Mouse (Mus musculus): ENCODE measurements around the gene Sgms1.

Gene Sgms1

DNA sequence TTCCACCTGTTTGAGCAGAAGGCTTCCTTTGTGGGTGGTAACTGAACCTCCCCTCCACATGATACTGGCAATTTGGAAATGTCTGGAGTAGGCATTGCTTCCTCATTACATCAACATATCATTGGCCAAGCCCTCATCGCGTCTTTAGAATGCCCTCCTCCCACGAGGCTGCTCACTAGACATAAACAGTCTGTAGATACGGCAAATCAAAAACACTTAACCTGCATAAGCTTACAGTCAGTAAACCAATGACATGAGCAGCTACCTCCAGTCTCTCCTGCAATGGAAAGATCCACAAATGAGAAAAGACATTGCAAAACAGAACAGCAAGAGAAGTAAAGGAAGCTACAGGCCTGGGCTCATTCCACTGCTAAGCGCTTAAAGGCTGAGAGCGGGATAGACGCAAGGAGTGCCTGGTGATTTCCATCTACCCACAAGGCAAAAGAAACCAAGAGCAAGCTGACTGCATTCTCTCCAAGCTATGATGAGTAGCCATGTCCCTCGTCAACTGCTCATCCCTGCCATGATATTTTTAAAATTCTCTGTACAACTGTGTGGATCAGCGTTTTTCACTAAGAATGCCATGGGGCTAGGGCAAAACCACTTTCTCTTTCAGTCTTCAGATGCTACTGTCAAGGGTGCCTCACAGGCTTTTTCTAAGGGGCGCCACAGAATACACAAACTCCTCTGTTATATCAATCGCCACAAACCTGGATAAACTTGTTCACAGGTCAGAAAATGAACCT is 117.9 kb downstream of the Sgms1 start:
- no peak for DNase-seq (ENCODE audit: low read depth, low spot score)

DNA sequence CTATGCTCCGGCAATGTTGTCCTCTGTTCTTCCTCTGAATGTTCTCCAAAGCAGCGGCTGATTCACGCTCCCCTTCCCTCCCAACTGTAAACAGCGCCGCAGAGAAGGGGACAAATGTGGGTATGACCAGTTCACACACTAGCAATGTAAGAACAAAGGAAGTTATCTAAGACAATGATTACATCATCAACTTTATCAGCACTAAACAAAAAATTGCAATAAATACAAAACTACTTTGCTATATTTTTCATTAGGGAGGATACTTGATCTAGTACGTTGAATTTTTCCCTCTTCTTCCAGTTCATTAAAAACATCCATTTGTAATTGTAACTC is 119.7 kb downstream of the Sgms1 start:
- no peak for DNase-seq (ENCODE audit: low read depth, low spot score)

DNA sequence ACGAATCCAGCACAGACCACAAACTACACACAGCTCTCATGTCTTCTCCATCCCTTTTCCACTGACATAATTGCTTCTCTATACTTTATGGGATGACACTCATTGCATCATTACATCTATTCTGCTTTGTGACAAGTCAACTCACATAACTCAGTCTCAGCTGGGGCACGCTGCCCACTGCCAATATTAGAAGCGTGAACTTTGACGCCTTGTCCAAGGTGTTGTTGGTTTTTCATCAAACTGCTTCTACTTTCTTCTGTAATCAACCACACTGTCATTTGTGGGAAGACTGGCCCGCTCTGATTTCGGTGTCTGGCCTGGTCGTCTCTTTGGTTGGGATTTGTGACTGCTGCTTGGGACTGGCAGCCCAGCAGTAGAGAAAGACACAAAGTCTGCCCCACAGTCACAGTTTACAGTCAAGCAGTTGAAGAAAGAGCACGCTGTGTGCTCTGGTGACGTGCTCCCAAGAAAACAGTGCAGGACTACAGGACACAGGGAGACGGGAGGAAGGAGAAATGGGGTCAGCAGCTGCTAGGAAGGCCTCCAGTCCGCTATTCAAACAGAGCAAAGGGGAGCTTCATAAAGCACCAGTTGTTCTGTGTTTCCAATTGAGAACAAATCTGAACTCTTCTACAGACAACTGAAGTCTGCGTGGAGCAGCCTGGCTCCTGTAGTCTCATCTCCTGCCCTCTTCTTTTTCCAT is 120.2 kb downstream of the Sgms1 start:
- no peak for DNase-seq (ENCODE audit: low read depth, low spot score)

DNA sequence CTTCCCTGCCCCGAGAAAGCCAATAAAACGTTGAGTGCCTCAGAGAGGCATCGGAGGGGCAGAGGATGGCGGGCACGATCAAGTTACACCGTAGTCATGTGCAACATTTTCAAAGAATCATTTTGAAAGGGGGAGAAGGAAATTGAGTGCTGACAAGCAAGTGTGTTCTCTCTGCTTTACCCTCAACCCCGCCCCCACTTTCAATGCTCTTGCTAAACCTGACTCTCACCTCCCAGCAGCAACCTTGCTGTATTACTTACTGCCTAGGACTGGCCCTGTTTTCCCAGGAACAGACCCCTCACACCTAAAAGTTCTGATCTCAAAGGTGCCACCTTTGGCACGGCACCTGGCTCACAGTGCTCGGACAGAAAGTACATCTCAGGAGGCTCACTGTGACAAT is 121.0 kb downstream of the Sgms1 start:
- DNase-seq (ENCODE audit: low read depth, low spot score) = no peak

DNA sequence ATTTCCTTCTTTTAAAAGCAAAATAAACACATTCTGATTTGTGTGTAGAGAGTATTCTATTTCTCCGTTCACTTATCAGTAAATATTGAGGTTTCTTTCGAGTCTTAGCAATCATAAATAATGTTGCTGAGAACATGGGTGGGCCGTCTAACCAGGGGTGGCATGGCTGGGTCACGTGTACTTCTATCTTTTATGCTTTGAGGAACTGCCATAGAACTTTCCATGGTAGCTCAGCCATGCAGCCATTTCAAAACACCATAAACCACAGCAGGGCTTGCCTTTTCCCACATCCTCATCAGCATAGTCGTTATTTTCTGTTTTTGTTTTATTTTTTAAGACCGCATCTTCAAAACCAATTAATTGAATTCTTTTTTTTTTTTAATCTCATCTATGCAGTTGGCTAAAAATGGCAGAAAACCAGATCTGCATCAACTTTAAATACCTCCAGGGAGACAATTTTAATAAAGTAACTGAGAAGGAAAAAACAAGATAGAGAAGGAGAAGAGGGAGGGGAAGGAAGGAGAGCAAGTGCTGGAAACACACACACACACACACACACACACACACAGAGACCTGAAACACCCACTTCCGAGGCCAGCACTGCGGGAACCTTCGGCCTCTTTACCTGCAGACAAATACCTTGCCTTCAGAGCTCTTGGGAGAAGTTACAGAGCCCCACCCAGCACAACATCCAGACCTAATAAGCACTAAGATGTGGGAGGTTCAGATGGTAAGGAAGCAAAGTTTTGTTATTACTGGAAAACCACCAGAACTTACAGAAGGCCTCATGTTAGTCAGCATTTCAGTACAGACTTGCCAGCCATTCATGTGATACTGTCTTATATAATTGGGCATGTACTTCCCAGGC is 122.9 kb downstream of the Sgms1 start:
- DNase-seq (ENCODE audit: low read depth, low spot score) = peak; percentile 51

DNA sequence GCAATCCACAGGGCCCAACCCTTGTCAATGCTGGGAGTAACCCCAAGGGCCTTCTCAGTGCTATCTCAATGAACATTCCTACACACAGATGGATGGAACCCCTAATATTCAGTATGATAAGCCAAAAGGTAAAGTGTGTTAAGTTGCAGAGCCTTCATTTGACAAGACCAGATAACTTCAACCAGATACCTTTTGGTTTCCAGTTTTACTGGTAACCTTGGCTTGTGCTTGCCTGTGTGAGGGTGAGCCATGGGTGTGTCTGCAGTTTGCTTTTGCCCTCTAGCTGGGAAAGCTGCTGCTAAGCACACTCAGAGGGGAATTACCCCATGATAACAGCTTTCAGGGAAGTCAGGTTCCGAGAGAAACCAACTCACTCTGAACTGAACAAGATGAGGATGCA is 125.8 kb downstream of the Sgms1 start:
- DNase-seq (ENCODE audit: low read depth, low spot score) = no peak

DNA sequence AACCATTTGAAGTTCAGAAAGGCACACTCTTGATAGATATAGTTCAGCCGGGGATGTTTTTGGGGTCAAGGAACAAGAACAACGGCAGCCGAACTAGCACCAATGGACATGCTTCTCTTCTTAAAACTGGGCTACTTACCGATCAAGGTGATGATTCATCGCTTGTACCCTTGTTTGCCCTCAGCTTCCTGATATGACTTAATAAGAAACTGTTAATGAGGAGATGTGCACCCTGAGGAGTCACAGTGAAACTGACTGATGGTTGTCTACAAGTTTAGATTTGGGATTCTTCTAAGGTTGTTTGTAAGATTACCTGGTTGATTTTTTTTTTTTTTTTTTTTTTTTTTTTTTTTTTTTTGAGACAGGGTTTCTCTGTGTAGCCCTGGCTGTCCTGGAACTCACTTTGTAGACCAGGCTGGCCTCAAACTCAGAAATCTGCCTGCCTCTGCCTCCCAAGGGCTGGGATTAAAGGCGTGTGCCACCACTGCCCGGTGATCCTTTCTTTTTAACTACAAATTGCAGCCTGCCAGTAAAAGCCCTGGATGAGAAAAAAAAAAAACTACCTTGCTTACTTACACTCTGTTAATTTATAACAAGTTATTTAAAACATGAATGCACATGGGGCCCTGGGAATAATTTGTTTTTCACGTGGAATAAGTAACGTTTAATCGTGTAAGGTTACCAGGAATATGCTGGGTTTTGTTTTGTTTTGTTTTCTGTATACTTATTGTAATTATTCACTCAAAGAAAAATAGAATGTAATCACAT is 126.5 kb downstream of the Sgms1 start:
- DNase-seq (ENCODE audit: low read depth, low spot score) = no peak

DNA sequence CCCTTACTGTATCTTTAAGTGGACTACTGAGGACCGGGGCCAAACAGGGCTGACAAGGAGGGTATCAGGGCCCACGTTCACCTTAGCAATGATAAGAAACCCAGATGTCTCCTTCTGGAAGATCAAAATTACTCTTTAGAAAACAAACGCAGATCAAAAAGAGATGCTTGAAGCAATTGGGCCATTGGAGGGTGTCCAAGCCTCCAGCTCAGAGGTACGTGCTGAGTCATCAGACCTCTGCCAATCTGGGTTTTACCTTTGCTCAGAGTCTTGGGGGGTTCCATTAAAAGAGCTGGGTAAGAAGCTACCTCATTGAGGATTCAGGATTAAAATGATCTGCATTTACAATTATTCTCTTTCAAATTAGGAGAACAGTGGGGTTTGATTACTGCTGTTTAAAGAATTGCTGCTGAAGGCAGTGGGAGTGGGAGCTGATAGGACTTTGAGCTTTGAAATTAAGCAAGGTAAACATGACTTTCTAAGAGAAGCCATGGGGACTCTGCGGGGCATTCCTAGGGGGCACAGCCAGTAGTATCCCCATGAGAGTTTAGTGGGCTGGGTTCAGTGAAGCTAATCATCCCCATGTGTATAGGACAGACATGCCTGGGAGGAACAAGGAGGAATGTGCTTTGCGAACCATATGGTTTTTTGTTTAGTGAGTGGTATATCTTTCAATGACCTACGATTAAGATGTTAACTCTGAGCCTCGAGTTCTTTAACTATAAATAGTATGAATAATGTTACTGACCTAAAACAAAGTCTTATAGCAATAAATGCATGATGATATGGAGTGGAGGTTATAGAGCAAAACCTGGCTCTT is 128.4 kb downstream of the Sgms1 start:
- DNase-seq (ENCODE audit: low read depth, low spot score) = no peak

DNA sequence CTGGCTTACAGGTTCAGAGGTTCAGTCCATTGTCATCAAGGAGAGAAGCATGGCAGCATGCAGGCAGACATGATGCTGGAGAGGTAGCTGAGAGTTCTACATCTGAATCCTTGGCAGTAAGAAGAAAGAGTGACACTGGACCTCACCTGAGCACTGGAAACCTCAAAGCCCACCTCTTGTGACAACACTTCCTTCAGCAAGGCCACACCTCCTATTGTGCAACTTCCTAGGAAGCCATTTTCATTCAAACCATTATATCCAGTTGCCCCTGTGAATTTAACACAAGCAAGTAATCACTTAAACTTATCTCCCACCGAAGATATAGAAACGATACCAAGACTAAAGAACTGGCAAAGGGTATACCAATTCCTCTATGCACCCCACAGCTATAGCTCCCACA is 129.7 kb downstream of the Sgms1 start:
- no peak for DNase-seq (ENCODE audit: low read depth, low spot score)

DNA sequence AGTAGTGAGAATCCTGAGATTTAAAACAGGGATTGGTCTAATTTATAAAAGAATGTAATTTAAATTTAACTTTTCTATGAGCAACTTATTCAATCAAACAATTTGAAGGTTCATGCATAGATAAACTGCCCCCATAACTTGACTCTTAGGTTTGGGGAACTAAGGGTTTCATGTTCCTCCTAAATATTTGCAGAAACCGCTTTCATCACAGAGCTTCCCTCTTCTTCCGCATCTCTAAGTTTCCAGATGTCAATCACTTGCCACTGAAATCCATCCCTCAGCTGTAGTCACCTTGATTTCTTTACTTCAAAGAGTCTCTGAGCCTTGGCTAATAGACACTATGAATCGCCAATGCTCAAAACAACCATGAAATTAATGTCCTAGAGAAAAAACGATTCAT is 130.5 kb downstream of the Sgms1 start:
- no peak for DNase-seq (ENCODE audit: low read depth, low spot score)

DNA sequence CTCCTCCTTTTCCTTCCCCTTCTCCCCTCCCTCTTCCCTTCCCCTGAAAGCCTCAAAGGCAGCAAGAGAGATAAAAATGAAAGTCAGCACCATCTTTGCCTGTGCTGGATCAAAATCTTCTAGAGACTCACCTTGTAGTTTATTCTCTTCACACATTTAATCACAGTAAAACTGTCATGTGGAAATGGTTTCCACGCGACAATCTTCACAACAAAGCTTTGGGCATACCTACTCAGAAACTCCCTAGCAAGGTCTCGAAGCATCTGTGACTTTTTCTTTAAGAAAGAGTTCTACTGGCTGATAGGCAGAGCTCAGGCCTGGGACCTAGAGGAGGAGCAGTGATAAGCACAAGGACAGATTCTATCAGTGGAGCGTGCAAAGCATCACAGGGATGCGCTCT is 131.4 kb downstream of the Sgms1 start:
- DNase-seq (ENCODE audit: low read depth, low spot score) = no peak

DNA sequence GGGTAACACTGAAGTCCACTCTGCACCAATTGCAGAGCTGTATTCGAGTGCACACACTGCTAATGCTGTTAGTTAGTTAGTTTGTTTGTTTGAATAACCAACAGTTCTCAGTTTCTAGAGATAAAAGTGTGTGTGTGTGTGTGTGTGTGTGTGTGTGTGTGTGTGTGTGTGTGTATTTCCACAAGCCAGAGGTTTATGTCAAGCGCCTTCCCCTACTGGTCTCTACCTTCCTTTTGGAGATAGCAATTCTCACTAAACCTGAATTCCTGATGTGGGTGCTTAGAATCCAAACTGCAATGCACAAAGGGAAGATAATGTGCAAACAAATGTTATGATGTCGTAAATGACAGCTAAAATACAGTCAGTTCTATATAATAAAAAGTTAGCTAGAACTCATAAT is 131.9 kb downstream of the Sgms1 start:
- no peak for DNase-seq (ENCODE audit: low read depth, low spot score)

DNA sequence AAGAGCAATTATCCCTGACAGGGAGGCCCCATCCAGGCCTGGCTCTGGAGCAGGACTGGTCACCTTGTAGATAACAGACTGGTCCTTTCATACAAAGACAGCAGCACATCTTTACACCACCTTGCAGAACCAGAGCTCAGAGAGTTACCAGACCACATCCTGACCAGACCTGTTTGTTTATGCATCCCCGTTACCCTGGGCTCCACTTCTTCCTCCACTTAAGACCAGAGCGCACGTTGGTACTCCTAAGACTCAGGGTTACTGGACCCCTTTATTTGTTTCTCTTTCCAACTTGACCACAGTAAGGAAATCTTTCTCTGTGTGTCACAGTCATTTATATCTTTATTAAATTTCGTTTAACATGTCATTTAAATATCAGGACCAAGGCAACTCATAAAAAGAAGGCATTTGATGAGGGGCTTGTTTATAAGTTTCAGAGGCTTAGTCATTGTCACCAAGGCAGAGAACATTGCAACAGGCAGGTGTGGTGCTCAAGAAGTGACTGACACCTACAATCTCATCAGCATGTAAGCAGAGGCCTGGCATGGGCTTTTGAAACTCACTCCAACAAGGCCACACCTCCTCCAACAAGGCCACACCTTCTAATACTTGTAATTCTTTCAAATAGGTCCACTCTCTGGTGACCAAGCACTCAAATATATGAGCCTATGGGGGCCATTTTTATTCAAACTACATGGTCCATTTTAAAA is 132.7 kb downstream of the Sgms1 start:
- DNase-seq (ENCODE audit: low read depth, low spot score) = no peak

DNA sequence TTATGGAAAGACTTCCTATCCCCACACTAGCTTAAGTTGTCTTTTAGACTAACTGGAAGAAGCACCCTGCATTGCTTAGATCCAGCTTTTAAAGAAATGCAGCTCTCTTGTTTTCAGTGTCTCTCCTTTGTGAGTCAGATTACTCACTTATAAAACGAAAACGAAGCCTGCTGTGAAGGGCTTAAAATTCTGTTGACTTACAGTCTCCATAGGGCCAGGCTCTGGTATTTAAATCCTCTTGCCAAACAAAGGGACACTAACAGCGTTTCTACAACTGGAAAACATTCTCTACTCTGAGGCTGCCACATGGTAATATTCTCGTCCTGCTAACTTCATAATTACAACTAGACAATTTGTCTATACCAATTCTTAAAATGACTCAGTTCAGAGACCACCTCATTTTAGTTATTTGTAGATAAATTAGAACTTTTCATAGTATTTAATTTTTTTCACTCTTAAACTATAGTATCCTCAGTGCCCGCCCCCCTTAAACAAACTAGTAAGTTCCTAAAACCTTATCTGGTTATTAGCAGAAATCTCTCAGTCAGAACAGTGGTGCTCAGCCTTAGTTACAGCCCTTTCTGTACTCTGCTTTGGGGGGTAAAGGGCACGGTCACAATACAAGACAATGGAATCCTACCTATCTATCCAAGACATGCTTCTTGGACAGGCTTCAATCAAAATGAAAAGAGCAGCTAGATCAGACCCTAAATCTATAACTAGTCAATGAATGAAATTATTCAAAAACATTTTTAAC is 133.9 kb downstream of the Sgms1 start:
- DNase-seq (ENCODE audit: low read depth, low spot score) = no peak

DNA sequence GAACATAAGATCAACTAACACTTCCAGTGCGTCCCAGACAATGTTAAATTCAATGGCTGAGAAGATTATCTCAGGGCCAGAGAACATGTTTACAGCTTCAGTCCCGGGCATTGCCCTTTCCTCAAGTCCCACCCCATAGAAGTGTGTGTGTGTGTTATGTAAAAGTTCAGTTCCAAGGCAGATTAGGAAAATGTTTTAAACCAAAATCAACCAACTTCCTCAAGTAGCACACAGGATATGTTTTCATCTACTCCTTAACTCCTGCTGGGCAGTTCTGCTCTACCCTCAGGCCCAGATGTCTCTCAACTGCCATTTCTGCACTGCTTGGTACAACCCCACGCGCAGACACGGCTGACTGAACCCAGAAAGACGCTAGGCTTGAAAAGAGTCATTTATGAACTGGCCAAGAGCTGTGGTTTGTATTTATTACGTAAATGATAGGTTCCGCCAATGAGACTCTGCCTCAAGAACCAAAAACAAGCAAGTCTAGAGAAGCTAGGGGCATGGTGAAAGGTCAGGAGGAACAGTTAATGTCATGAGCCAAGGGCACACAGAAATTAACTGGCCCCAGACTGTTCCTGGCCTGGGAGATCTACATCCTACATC is 134.7 kb downstream of the Sgms1 start:
- DNase-seq (ENCODE audit: low read depth, low spot score) = no peak

DNA sequence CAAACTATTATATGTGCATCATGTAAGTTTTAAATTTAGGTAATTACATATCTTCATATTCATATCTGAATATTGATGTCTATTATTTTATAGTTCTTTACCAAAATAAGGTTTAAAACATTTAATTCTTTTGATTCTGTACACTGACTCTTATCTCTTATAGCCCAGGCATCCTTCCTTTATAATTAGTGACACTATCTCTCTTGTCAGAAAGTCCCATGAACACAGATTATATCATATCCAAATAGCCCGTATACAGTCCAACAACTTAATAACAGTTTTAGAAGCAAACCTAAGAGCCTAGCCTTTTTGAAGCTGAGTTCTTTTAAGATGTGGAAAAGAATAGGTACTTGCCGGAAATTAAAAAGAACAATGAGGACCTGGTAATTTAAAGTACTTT is 135.3 kb downstream of the Sgms1 start:
- DNase-seq (ENCODE audit: low read depth, low spot score) = no peak

DNA sequence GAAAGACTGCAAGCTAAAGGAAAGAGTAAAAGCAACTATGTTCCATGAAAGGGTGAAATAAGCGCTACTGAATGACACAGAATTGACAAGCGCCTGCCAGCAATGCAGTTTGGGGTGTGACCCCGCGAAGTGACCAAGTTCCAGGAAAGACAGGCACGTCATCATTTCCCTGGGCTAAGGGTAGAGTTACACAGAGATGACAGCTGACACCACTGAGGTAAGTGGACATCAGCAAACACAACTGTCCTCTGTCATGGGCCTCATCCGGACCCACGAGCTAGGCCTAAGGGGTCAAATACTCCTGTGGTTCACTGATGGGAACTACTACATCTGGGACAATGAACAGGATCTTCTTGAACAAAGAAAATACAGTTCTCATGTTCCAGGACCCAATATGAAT is 136.5 kb downstream of the Sgms1 start:
- no peak for DNase-seq (ENCODE audit: low read depth, low spot score)

DNA sequence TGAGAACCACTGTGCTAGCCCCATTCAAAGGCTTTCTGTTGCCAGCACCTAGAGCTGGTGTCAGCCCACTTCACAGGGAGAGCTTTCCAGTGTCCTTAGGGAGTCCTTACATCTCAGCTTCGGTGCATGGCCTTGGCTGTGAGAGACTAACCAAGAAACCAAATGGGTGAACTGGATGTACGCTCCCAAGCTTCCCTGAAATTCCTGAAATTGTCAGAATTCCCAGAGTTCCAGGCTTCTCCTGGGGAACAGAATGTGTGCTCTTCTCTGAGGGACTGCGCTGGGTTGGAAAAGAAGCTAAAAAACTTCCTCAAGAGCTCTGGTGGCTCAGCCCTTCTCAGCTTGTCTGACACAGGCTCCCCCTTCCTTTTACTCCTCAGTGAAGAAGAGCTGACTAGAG is 137.1 kb downstream of the Sgms1 start:
- no peak for DNase-seq (ENCODE audit: low read depth, low spot score)

All from telencephalon, adult 2 months (tissue).